Mouse (Mus musculus) gastrocnemius, postnatal 36 days (tissue): ENCODE results near the gene Lpar3. TPM values are rescaled to one million over a fixed set of nuclear protein-coding genes. Genes with fewer than 3 reads are reported as not detected.

Experiments
- total RNA-seq, 2 experiments: library from RNA; stranded (reverse); gene quantifications; 2 replicates each; pipeline ENCODE4 v1.2.3; 2021

Lpar3 gene
- total RNA-seq, 2 experiments from 2014 or later, result 0.17 TPM; not detected in 1

Other genes with a start within 250 kb of the Lpar3 start
- gene Syde2, start 233.1 kb upstream of the Lpar3 start, total RNA-seq, result under 1 TPM; 0.79 to 0.82 TPM
- gene Wdr63, start 112.8 kb upstream of the Lpar3 start, total RNA-seq, result not detected
- gene Mcoln3, start 103.5 kb upstream of the Lpar3 start, total RNA-seq, result not detected
- gene Mcoln2, start 71.1 kb upstream of the Lpar3 start, total RNA-seq, result under 1 TPM in 1 of 2 experiments, not detected in 1; 0.51 TPM
- gene Ssx2ip, start 183.7 kb downstream of the Lpar3 start, total RNA-seq, result 10 to 100 TPM; 25.9 to 33.6 TPM
- gene Ctbs, start 228.8 kb downstream of the Lpar3 start, total RNA-seq, result 1 to 10 TPM; 4.0 to 5.7 TPM